Mouse (Mus musculus) gastrocnemius, postnatal 4 days (tissue): Measurements from ENCODE around the gene Pes1. TPM values are rescaled to one million over a fixed set of nuclear protein-coding genes. Genes with fewer than 3 reads are reported as not detected.

Source experiments
- DNase-seq, 2 experiments: peaks; one replicate each; pipeline ENCODE4 v3.0.0; 2021 to 2022; ENCODE audit warnings: low spot score in 2 of 2, mixed read lengths in 2 of 2
- long read RNA-seq, 2 experiments: library from polyadenylated mRNA; stranded (forward); transcript quantifications; one replicate each; pipeline ENCODE4 v2.0.0; 2021
- total RNA-seq, 2 experiments: library from RNA; stranded (reverse); gene quantifications; 2 replicates each; pipeline ENCODE4 v1.2.3; 2021

Gene Pes1
- total RNA-seq: 10 to 100 TPM; 47.7 to 53.1 TPM
- long read RNA-seq, experiment 1, transcript Pes1-201 (15 exons, 2,911 nt): major isoform, 34 of 45 reads
- long read RNA-seq, experiment 1, partial matches to known transcripts: 7 of 45 reads
- long read RNA-seq, experiment 1, other reads (novel, unspliced or antisense): 4 of 45 reads
- long read RNA-seq, experiment 2, transcript Pes1-201 (15 exons, 2,911 nt): major isoform, 23 of 29 reads
- long read RNA-seq, experiment 2, partial matches to known transcripts: 5 of 29 reads
- long read RNA-seq, experiment 2, other reads (novel, unspliced or antisense): 1 of 29 reads

DNA sequence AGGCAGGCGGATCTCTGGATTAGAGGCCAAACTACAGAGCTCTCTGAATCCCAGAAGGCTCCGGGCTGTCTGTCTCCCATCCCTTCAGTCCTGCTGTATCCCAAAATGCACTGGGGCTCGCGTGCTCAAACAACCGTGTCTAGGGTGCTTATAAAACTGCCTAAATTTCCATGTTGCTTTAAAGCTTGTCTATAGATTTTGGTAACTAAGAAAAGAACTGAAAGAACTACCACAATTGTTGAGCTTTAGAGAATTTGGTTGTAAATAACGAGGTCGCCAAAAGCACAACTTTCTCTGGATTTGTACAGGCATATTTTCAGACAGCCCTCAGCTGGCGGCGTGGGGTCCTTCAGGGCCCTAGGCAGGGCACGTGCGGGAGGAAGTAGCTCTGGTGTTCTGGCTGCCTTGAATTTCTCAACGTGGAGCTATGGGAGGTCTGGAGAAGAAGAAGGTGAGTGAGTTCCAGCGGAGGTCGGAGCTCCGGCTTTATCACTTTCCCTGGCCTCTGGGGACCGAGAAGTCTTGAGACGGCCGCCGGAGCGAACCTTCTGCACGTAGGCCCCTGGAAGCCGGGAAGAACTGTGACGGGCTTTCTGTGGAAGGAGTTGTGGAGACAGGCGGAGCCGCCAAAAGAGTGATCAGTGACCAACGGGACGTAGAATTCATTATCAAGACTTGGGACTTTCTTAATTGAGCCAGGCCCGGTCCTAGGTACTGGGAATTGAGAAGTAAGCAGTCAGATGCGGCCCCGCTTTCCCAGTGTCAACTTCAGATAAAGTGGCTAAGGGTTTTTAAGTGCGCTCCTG, at the start of gene Pes1:
Gene Pes1, plus strand, starts transcription at position 366 of the 806 bp plus-strand sequence.
- peak; percentile 31 to 74 for DNase-seq

DNA sequence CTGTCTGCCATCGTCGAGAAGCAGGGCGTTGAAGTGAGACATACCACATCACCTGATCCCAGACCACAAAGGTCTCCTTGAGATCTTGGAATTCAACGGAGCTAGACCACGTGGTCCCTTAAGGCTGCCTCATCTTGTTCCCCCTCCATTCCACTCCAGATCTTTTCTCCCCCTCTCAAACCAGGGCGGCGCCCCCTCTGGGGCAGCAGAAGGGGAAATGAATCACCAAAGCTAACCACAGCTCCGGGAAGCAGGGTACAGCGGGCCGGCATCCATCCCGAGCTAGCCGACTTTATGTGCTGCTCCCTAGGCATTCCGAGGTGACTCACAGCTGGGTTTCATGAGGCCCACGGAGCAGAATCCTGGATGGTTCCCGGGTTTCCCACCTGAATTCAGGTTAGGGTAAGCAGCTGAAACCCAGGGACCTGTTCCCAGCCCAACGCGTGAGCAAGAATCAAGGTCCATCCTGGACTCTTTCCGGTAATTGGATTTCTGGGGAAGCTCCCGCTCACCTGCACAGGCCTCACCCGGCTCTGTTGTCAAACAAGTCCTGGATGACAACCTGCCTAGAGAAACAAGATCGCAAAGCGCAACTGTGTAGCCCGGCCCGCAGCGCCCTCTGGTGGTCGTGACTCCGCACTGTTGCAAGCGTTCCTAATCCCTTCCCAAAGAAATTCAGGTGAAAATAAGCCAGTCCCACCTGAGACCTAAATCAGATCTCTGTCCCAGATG, 49.5 kb upstream of the Pes1 start, which contains the start of gene Slc35e4:
Gene Slc35e4, minus strand, starts transcription at position 556 of the 732 bp plus-strand sequence.
- peak; percentile 72 to 80 for DNase-seq

DNA sequence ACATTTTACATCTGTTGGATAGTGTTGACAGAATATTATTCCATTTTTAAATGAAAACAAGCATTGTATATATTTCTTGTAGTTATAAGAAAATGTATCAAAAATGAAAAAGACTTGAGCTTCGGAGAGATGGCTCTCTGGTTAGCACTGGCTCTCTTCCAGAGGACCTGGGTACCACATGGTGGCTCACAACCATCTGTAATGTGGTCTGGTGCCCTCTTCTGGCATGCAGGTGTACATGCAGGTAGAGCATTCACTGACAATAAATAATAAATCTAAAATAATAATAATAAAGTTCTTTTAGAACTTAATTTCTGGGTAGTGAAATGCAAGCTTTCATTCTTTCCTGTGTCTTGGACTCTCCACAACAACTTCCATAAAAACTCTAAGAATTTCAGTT, 45.0 kb upstream of the Pes1 start:
- DNase-seq: no peak

DNA sequence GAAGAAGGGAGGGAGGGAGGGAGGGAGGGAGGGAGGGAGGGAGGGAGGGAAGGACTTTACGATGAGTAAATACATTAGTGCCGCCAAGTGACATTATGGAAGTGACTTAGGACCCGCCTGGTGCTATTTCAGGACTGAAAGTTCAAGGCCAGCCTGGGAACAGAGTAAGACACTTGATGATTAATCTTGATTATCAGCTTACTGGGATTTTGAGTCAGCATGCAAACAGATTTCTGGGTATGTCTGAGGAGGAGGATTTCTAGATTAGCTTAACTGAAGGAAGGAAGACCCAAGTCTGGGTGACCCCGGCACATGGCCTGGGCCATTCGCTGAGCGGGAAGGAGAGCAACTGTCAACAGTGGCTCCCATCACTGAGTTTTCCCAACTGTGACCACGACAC, 43.3 kb upstream of the Pes1 start:
- DNase-seq: no peak

DNA sequence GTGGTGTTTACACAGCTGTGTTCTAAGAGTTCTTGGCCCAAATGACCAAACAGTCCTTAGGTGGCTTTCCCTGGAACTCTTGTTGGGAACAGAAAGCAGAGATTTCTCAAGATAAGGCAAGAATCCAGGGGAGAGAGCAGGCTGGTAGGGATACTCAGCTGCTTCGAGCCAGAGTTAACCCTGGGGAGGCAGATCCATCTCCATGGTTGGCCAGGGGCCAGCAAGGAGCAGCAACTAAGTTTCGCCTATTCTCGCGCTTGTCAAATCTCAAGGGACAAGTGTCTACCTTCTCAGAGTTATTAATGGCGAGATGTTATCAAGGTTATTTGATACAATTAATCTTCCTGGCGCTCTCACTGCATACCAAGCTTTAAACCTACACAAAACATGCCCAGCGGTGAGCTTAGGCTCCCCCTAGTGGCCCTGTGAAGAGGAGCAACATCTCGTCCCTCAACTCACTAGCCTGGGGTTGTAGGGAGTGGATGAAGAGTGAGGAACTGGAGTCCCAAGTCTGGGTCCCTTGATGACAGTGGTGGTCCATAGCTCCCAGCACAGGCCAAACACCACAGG, 42.4 kb upstream of the Pes1 start:
- DNase-seq: no peak

DNA sequence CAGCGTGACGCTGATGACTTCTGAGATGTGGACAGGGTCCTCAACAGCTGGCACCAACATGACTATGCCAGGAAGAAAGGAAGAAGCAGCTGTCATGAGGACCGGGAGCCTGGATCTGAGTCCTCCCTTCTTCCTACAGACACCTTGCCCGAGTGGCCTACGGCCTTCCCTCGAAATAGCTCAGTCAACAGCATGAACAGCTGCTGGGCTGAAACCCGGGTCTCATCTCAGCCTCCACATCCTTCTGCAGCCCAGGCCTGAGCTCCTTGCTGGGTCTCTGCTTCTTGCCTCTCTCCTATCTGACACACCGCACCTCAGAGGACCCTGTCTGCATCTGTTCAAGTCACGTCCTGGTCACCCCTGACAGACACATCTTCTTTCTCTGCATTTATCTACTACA, 41.7 kb upstream of the Pes1 start:
- DNase-seq: no peak

DNA sequence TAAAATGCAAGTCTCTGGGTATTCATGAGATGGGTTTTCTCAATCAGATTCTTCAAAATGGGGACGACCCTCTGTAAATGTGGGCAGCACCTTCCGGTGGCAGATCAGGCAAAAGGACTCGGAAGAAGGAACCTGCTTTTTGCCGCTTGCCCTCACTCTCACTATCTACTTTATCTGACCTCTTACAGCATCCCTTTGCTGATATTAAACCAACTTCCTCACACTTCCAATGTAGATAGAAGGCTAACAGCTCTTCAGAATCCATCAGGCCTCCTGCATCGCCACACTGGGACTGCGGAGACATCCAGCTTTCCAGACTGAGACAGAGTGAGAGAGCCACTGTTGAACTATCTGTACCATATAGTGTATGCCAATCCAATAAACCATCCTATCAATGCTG, 41.0 kb upstream of the Pes1 start:
- no peak for DNase-seq

DNA sequence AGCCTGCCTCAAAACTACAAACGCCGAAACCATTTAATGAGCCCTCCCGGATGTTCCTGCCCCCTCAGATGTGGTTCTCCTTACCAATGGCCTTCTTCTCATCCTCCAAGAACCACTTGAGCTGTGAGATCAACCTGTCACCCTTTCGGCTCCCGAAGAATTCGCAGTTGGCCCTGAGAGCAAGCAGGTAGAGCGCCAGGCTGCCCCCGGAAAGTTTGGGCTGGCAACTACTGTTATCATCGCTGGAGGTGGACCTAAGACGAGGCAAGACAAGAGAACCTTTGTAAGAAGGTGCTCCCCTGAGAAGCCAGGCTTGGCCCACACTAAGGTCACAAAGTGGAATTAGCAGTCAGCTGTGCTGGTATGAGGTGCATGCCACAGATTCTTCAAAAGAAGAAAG, 37.9 kb upstream of the Pes1 start:
- no peak for DNase-seq

DNA sequence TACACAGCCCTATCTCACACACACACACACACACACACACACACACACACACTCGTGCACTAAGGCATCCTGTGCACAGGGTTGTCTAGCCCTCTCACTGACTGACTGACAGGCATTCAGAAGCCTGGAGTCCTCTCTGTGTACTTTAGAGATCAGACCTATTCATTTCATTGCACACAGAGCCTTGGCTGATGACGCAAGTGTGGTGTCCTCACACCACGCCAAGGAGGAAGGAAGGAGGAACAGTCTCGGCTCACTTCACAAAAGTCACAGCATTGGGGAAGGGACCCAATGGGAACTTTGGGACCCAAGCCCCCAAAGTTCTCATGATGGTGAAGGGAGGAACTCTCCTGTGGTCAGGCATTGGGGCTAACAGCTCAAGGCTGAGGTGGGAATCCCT, 33.8 kb upstream of the Pes1 start:
- no peak for DNase-seq

DNA sequence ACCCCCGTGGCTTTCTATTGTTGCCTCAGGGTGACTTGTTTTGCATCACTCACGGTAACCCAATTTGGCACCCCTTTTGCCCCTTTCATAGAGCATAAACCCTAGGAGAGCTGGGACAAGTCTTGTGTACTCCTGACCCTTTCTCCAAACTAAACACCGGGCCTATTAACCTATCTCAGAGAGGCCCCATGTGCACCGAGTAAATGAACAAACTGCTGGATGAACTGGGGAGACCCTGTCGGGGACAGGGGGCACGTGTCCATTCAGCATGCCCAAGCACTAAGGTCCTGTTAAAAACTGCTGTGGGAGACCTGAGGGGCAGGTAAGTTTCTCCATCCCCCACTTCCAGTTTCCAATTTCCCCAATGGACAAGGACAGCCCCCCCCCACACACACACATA, 32.8 kb upstream of the Pes1 start:
- DNase-seq: peak in 1 of 2 experiments; percentile 13

DNA sequence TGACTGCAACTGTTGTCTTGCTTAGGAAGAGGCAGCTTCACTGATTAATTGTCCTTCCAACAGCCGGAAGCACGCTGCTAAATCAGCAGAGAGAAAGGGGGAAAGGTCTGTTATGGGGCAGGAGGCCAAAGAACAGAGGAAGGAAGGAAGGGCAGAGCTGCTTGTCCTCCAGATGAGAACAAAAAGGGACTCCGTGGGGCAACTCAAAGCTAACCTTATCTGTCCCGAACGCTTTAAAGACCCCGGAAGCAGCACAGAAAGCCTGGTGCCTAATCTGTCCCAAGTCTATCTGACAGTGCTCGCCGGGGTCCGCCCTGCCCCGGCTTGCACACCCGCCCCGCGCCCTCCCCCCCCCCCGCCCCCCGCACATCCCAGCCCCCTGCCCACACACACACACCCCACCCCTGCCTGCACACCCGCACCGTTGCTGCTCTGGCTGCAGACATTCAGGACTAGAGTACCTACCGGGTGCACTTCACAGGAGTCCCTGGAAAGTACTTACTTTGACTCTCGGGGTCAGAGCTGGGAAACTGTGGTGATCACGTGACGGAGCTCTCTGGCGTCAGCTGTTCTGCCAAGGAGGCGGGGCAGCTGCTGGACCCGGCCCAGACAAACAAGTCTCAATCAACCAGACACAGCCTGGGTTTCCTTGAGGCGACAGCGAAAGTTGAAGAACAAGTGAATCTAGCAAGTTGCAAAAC, 32.1 kb upstream of the Pes1 start, which contains the start of gene Tcn2:
Gene Tcn2, minus strand, starts transcription at position 649 of the 701 bp plus-strand sequence.
- DNase-seq: peak; percentile 50 to 84

DNA sequence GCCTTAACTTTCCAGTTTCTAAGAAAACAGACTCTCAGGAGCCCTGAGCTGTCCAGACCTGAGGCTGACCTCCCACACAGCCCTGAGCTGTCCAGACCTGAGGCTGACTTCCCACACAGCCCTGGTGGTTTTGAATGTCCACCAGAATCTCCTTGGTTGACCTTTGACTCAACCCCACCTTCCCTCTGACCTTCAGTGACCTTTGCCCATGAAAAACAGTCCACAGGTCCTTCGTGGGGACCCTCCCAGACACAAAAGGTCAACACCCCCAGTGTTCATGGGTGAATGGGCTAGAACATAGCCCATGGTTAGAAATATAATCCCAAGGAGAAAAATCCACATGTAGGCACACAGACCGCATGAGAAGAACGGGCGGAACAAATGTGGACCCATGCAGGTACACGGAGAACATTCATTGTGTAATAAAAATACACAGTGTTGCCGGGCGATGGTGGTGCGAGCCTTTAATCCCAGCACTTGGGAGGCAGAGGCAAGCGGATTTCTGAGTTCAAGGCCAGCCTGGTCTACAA, 30.0 kb upstream of the Pes1 start:
- DNase-seq: peak in 1 of 2 experiments; percentile 7

DNA sequence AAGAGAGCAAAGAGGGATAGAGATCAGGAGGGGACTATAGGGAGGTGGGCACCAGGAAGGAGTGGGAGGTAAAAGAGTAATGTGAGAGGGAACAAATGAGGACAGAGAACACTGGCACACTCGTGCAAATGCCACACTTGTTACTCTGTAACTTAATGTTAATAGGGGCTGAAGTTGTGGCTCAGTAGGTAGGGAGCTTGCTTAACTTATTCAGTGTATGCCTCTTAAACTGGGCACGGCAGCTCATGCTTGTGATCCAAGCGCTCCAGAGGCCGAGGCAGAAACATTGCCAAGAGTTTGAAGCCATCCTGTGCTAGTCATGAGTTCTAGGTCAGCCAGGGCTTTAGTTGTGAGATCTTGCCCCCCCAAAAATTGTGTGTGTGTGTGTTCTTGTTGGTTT, 28.6 kb upstream of the Pes1 start:
- peak in 1 of 2 experiments; percentile 3 for DNase-seq

DNA sequence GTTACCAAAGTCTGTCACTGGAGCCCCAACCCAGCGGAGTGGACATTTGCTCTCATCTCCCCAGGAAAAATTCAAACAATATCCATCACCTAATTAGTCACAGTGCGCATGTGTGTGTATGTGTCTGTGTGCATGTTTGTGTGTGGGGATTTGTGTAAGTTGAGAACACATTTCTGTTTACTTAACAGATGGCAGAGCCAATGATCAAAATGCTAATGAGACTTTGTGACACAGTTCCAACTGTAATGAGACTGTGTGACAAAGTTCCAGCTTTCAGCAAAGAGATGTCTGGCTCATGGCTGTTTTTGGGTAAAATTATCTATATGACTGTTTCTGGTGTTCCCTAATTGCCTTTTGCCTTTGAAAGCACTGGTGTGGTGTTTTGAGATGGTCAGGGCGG, 27.5 kb upstream of the Pes1 start:
- DNase-seq: no peak

DNA sequence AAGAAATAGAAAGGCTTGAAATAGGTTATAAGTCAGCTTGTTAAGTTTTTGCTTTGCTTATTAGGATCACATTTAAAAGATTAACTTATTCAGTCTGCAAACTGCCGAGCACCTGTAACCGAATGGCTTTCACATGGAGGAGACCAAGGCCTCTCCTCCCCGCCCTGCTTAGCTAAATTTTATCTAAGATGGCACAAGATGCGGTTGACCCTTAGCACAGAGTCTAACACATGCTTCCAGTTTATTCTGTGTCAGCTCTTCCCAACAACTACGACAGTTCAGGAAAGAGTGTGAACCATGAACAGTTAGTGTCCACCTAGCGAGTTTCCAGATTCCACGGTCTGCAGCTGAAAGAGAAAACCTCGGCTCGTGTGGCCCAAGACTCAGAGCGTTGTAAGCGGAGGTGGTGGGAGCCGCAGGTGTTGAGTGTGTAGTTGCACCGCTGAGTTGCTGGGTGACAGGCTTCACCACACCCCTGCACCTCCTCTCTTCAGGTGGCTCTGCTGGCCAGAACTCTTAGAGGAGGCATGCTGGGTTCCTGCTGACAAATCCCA, 26.4 kb upstream of the Pes1 start:
- no peak for DNase-seq

DNA sequence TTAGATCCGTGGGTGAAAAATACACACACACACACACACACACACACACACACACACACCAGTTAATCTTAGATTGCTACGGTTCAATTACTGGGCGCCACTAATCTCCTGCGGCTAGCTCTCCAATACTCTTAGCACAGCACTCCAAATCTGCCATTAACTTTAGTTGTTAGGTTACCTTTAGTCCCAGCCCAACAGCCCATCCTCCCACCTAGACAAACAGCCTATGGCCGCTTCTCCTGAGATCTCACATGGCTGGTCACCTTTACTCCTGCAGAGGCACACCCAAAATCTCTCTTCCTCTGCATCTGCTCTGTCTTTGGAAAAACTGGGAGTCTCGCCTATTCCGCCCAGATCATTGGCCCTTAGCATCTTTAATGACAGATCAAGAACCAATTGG, 22.4 kb upstream of the Pes1 start:
- peak in 1 of 2 experiments; percentile 2 for DNase-seq

DNA sequence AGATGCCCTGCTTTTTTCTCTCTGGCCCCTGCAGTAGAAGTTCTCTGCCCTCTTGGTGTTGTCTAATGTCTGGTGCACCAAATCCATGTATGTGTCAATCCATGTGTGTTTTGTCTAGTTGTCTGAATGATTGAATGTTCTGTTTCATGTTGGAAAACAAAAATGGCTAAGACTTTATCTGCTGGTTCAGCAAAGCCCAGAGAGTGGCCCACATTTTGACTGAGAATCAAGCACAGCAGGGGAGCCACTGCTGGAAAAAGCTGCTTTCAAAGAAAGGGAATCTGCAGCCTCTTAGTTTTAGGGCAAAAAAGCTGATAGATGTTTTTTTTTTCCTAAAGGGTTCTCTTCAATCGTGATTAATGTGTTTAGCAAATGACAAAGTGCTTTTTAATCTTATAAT, 17.4 kb upstream of the Pes1 start:
- no peak for DNase-seq

DNA sequence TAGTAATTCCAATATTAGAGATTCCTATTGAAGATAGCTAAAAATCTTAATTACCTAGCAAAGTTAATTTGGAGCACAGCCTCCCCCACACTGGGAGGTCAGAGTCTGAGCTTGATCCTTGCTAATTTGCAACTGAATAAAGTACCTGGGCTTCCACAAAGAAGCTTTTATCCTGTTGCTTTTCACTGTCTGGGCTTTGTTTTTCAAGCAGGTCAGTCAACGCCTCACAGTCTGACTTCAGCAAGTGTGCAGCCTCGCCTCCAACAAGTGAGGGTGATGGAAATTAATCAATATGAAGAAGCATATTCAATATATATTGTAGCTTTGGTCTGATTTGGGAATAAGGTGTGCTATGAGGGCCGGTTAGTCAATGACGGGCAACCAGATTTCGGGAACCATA, 8.9 kb upstream of the Pes1 start:
- peak in 1 of 2 experiments; percentile 4 for DNase-seq

DNA sequence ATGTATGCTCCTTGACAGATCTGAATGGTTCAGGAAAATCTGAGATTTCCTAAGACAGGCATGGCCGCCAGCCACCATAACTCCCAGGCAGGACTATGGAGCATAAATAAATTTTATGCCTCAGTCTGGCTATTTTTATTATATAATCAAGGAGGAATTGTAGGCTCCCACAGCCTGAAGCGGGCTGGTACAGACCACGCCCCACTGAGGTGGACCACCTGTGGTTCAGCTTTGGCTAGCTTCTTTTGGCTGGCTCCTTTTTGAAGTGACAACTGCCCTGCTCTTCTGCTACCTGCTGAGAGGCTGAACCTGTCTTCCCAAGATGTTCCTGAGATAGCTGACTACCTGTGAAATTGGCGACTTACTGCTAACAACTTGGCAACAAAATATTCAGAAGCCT, 8.4 kb upstream of the Pes1 start:
- DNase-seq: peak in 1 of 2 experiments; percentile 4

DNA sequence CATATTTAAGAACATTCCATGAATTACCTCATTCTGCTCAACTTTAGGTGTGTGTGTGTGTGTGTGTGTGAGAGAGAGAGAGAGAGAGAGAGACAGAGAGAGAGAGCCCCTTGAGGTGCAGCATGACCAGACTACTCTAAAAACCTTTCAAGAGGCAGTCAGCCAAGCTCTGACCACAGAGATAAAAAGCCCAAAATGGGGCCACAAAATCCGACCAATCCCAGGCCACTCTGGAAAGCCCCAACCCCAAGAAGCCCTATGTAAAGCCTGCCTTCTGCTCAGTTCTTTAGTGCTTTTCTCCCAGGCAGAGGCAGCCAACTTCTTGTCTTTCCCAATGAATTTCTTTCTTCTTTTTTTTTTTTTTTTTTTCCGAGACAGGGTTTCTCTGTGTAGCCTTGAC, 2.9 kb upstream of the Pes1 start:
- DNase-seq: peak in 1 of 2 experiments; percentile 1
